Mouse (Mus musculus) heart, postnatal 0 days (tissue): ENCODE measurements around the gene Hk1.

Source experiments
- CTCF ChIP-seq: IDR thresholded peaks from 2 replicates; pipeline ENCODE4 v1.5.1; 2016; ENCODE audit warnings: antibody characterized with exemption, control low read depth, low read depth
- EP300 ChIP-seq: IDR thresholded peaks from 2 replicates; pipeline ENCODE4 v1.6.1; 2016; ENCODE audit warnings: antibody characterized with exemption, low read depth

GRCm38 (mm10) chr10:62247156-62247555, 132.6 kb downstream of the Hk1 start:
- TF ChIP-seq CTCF (no peak), EP300 (no peak)
